Mouse (Mus musculus) kidney, adult 2 months (tissue): ENCODE measurements around the gene Rassf1. TPM values are rescaled to one million over a fixed set of nuclear protein-coding genes. Genes with fewer than 3 reads are reported as not detected.

Experiments
- DNase-seq: peaks from one replicate; pipeline ENCODE4 v3.0.0; 2021
- H3K27ac ChIP-seq: fragments of 200-500 bp; 2 replicates; pipeline ENCODE4 v1.5.1; 2012; ENCODE audit warnings: low read depth, low read length, control low read depth, inconsistent platforms; ENCODE audit not compliant: insufficient read depth
- H3K27me3 ChIP-seq: fragments of 200-500 bp; replicated peaks from 2 replicates; pipeline ENCODE4 v1.6.1; 2012; ENCODE audit warnings: mild to moderate bottlenecking, moderate library complexity, low read length, inconsistent platforms; ENCODE audit not compliant: control insufficient read depth, insufficient read depth
- H3K36me3 ChIP-seq: fragments of 200-500 bp; 2 replicates; pipeline ENCODE4 v1.6.1; 2012; ENCODE audit warnings: mild to moderate bottlenecking, moderate library complexity, low read length, inconsistent platforms; ENCODE audit not compliant: control insufficient read depth, insufficient read depth
- H3K4me1 ChIP-seq: fragments of 200-500 bp; 2 replicates; pipeline ENCODE4 v1.6.1; 2011; ENCODE audit warnings: low read length; ENCODE audit not compliant: control insufficient read depth, insufficient read depth
- H3K4me3 ChIP-seq: fragments of 200-500 bp; 2 replicates; pipeline ENCODE4 v1.5.1; 2011; ENCODE audit warnings: mild to moderate bottlenecking, low read depth, low read length, control low read depth; ENCODE audit not compliant: insufficient read depth
- CTCF ChIP-seq: fragments of 200-500 bp; conservative IDR thresholded peaks from 2 replicates; pipeline ENCODE4 v1.5.1; 2011; ENCODE audit warnings: low read depth, mild to moderate bottlenecking, control low read depth, low read length, moderate library complexity, mixed read lengths; ENCODE audit not compliant: insufficient read depth, insufficient read length
- POLR2A ChIP-seq: fragments of 200-500 bp; IDR thresholded peaks from one replicate; pipeline ENCODE4 v1.6.1; 2011; ENCODE audit warnings: low read depth, low read length, control low read depth
- WGBS: fragments of 180-500 bp; shearing (Covaris S2); methylation state at CpG from one replicate; pipeline ENCODE4 v1.1.7; 2018; 5-methylcytosine and 5-hydroxymethylcytosine counted together
- polyA plus RNA-seq: library from polyadenylated mRNA; depleted of rRNA; stranded (reverse); fragments of >200 nt; gene quantifications from 2 replicates; pipeline ENCODE4 v1.2.3, GENCODE M21; 2012

Gene Rassf1
- polyA plus RNA-seq, 1 experiment, result 23.0 TPM

GRCm38 (mm10) chr9:107599433-107599832, 48.1 kb downstream of the Rassf1 start:
- WGBS, result 68% methylated on average over 9 of the region's 9 CpGs
- Histone ChIP-seq H3K4me1 (peaks cover 29% of the 10 kb centered on the region), H3K36me3 (no peaks in the 10 kb centered on the region), H3K27me3 (no peaks in the 10 kb centered on the region), H3K27ac (no peak overlapping the region), H3K4me3 (peak overlapping the region; percentile 3; the same call in 1 of the 2 replicates)
- no peak for TF ChIP-seq CTCF
- TF ChIP-seq POLR2A, result no peak
- DNase-seq, result peak; percentile 44

DNA sequence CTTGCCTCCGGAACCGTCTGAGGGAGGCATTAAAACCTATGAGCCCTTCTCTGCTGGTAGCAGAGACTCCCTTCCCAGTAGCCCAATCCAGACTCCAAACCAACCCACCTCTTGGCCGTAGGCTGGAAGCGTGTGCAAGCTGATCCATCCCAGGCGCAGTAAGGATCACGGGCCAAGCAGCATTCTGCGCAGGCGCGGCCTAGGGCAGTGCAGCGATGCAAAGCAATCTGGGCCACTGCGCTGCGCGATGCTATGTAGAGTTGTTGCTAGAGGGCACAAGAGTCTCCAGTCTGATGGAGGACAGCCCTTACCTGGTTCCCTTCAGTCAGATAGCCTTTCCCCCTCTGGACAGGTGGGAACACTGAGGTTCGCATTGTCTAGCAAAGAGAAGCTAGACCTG, 48.5 kb downstream of the Rassf1 start:
- no peaks in the 10 kb centered on the region for H3K27me3 ChIP-seq
- H3K4me3 ChIP-seq, result peak overlapping the region; percentile 3; the same call in 1 of the 2 replicates
- H3K4me1 ChIP-seq, result peaks cover 29% of the 10 kb centered on the region
- WGBS, result 65% methylated on average over 14 of the region's 14 CpGs
- peak; percentile 63 for DNase-seq
- TF ChIP-seq CTCF (no peak), POLR2A (no peak)
- no peaks in the 10 kb centered on the region for H3K36me3 ChIP-seq
- no peak overlapping the region for H3K27ac ChIP-seq

DNA sequence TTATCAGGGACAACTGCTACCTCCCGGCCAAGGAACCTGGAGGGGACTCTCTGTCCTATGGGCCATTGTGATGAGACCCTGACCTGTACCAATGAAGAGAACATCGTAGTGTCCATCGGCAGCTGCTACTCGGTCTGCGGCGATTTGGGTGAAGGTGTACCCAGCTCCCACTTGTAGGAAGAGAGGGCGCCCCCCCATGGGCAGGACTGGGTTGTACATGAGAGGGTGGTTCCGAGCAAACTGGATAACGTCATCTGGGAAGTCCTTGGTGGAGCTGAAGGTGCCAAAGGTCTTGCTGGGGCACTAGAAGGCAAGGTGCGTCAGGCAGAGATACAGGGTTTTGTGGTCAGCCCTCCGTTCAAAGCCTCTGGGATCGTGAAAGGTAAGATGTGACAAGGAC, 49.4 kb downstream of the Rassf1 start:
- no peak overlapping the region for H3K27ac ChIP-seq
- peaks cover 36% of the 10 kb centered on the region for H3K4me1 ChIP-seq
- WGBS, result 73% methylated on average over 12 of the region's 12 CpGs
- H3K4me3 ChIP-seq, result no peak overlapping the region
- no peaks in the 10 kb centered on the region for H3K36me3 ChIP-seq
- TF ChIP-seq CTCF, result peak; percentile 36
- TF ChIP-seq POLR2A, result no peak
- DNase-seq, result peak; percentile 70
- no peaks in the 10 kb centered on the region for H3K27me3 ChIP-seq

GRCm38 (mm10) chr9:107601275-107601674, 49.9 kb downstream of the Rassf1 start:
- H3K4me3 ChIP-seq, result no peak overlapping the region
- no peaks in the 10 kb centered on the region for H3K27me3 ChIP-seq
- TF ChIP-seq CTCF (no peak), POLR2A (no peak)
- H3K4me1 ChIP-seq, result peaks cover 38% of the 10 kb centered on the region
- 84% methylated on average over 11 of the region's 11 CpGs for WGBS
- H3K27ac ChIP-seq, result no peak overlapping the region
- no peaks in the 10 kb centered on the region for H3K36me3 ChIP-seq
- DNase-seq, result no peak

DNA sequence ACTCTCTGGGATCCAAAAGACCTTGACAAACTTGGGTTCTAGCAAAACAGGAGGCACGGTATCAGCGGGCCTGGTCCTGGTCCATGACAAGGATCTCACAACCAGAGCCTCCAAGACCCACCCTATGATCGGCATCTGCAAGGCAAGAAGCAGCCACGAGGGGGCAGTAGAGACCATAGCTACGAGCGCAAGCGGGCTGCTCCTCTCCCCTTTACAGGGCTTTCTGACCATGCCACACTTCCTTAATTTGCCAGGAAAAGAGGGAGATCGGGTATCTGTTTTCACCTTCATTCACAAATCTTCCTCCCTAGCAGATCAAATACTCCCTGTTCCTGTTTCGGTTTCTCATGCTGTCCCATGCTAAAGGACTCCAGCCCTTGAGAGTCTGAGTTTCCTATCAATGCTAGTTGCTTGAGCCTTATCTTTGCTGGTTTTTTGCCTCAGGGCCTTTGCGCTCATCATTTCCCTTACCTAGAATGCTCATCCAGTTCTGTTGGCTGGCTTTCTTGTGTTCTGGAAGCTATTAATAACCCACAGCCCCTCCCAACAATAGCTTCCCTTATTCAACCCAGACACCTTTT, 50.8 kb downstream of the Rassf1 start:
- DNase-seq, result peak; percentile 91
- peaks cover 33% of the 10 kb centered on the region for H3K4me1 ChIP-seq
- no peaks in the 10 kb centered on the region for H3K27me3 ChIP-seq
- H3K36me3 ChIP-seq, result no peaks in the 10 kb centered on the region
- H3K4me3 ChIP-seq, result no peak overlapping the region
- 9% methylated on average over 10 of the region's 10 CpGs for WGBS
- TF ChIP-seq CTCF (peak; percentile 98), POLR2A (no peak)
- no peak overlapping the region for H3K27ac ChIP-seq

DNA sequence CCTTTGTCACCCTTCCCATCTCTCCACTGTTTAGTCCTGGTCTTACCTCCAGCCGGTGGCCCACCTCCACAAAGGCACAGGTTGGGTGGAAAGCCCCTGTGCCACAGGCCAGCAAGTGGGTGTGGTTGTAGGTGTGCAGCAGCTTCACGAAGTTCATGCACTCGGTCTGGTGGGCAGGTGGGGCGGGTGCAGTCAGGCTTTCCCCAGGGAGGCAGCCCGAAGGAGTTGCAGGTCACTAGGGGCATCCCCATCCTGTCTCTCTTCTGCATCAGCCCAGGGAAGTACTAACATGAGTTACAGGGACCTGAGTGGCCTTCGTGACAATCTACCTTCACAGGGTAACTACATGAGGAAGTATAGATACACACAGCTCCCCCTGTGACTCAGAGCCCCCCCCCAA, 51.9 kb downstream of the Rassf1 start:
- Histone ChIP-seq H3K4me3 (no peak overlapping the region), H3K27me3 (no peaks in the 10 kb centered on the region), H3K36me3 (no peaks in the 10 kb centered on the region), H3K4me1 (peaks cover 24% of the 10 kb centered on the region), H3K27ac (no peak overlapping the region)
- 58% methylated on average over 6 of the region's 6 CpGs for WGBS
- TF ChIP-seq POLR2A, result no peak
- TF ChIP-seq CTCF, result no peak
- DNase-seq, result no peak

DNA sequence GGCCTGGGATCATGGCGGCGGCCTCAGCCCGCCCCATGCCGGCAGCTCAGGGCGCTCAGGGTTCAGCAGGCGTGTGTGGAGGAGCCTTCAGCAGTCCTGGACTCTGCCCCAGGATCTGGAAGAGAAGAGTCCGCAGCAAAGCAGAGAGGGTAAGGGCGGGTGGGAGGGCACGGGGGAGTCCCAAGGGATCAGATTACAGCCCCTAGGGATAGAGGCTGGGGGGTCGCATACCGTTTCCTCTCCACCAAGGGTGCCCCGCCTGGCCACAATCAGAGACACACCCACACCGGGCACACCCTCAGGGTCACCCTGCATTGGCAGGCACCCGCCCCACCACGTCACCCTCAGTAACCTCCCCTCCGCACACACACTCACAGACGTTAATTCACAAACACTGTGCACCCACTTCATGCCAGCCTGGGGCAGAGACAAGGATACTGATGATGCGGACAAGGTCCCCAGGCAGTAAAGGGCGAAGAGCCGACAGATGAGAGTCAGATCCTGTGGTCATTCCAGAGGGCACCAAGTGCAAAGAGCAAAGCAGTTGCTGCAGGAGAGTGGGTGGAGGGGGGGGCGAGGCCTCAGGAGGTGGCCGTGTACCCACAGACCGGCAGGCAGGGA, 53.8 kb downstream of the Rassf1 start:
- no peaks in the 10 kb centered on the region for H3K36me3 ChIP-seq
- peak; percentile 78 for DNase-seq
- peak overlapping the region; percentile 42 for H3K4me3 ChIP-seq
- TF ChIP-seq POLR2A (no peak), CTCF (no peak)
- H3K27me3 ChIP-seq, result no peaks in the 10 kb centered on the region
- peaks cover 29% of the 10 kb centered on the region for H3K4me1 ChIP-seq
- 22% methylated on average over 23 of the region's 23 CpGs for WGBS
- H3K27ac ChIP-seq, result peak overlapping the region; percentile 99
